Mouse (Mus musculus): ENCODE measurements at regions not wholly inside any gene's neighbourhood (a gene's known extent, or its start where the extent isn't known, plus 50 kb on each side); places are given as distances from the start of the nearest gene placed in this dataset.

GRCm38 (mm10) chr9:81479534-81479933, 154.1 kb downstream of the Htr1b start:
- 7% methylated on average over 3 of the region's 3 CpGs for WGBS

More at GRCm38 (mm10) chr9:81479534-81479933, 154.1 kb downstream of the Htr1b start:
- ATAC-seq (ENCODE audit: insufficient number of reproducible peaks, insufficient read depth, low FRiP score, low read depth) = peak; percentile 81
- Histone ChIP-seq H3K27me3 (ENCODE audit: control insufficient read depth, insufficient read depth, low read length) (peaks cover 46% of the 10 kb centered on the region), H3K9ac (ENCODE audit: low read length) (no peak overlapping the region), H3K4me2 (ENCODE audit: low read length) (no peak overlapping the region), H3K4me3 (ENCODE audit: control insufficient read depth in 1 of 2, insufficient read depth in 1 of 2, low read depth in 1 of 2, low read length in 2 of 2) (no peak overlapping the region), H3K27ac (replicated peaks in 1 of 2; ENCODE audit: control insufficient read depth in 1 of 2, insufficient read depth in 1 of 2, low read depth in 2 of 2, low read length in 2 of 2) (no peak overlapping the region), H3K4me1 (ENCODE audit: control insufficient read depth in 2 of 2, insufficient read depth in 2 of 2, low read length in 2 of 2) (no peaks in the 10 kb centered on the region), H3K9me3 (ENCODE audit: control insufficient read depth, low read length) (0 out of 2 replicates have a peak, but pooled peaks cover 4% of the 10 kb centered on the region), H3K36me3 (ENCODE audit: control insufficient read depth, insufficient read depth, low read length) (no peaks in the 10 kb centered on the region)

Data from heart, embryonic 14.5 days (tissue).